Mouse (Mus musculus) midbrain, postnatal 0 days (tissue): ENCODE data around the gene Aig1. TPM values are rescaled to one million over a fixed set of nuclear protein-coding genes. Genes with fewer than 3 reads are reported as not detected.

Experiments used
- ATAC-seq: fragments of 200-750 bp; cut with Nextera tagmentation; 2 replicates; pipeline ENCODE4 v1.8.0; 2017; ENCODE audit warnings: moderate number of reproducible peaks, mild to moderate bottlenecking, moderate TSS enrichment, moderate library complexity; ENCODE audit not compliant: low FRiP score
- DNase-seq: peaks from one replicate; pipeline ENCODE4 v3.0.0-alpha.2; 2015; ENCODE audit warnings: low spot score
- H3K27ac ChIP-seq: fragments of 300-500 bp; sonication (generic); 2 replicates; pipeline ENCODE4 v1.5.1; 2014; ENCODE audit warnings: low read depth, mild to moderate bottlenecking, low read length, mixed read lengths
- H3K27me3 ChIP-seq: fragments of 300-500 bp; sonication (generic); 2 replicates; pipeline ENCODE4 v1.6.1; 2014; ENCODE audit warnings: low read length, control low read depth, mixed read lengths; ENCODE audit not compliant: insufficient read depth
- H3K36me3 ChIP-seq: fragments of 300-500 bp; sonication (generic); 2 replicates; pipeline ENCODE4 v1.6.1; 2014; ENCODE audit warnings: low read length, control low read depth, mixed read lengths; ENCODE audit not compliant: insufficient read depth
- H3K4me1 ChIP-seq: fragments of 300-500 bp; sonication (generic); 2 replicates; pipeline ENCODE4 v1.6.1; 2014; ENCODE audit warnings: mild to moderate bottlenecking, control low read depth, antibody characterized with exemption, low read length, mixed read lengths; ENCODE audit not compliant: insufficient read depth
- H3K4me2 ChIP-seq: fragments of 300-500 bp; sonication (generic); 2 replicates; pipeline ENCODE4 v1.6.1; 2014; ENCODE audit warnings: low read depth, mild to moderate bottlenecking, low read length, mixed read lengths; ENCODE audit not compliant: poor library complexity, severe bottlenecking
- H3K4me3 ChIP-seq: fragments of 300-500 bp; sonication (generic); 2 replicates; pipeline ENCODE4 v1.5.1; 2014; ENCODE audit warnings: low read depth, mild to moderate bottlenecking, low read length, moderate library complexity
- H3K9ac ChIP-seq: fragments of 300-500 bp; sonication (generic); replicated peaks from 2 replicates; pipeline ENCODE4 v1.6.1; 2014; ENCODE audit warnings: mild to moderate bottlenecking, low read length, moderate library complexity, mixed read lengths; ENCODE audit not compliant: poor library complexity, severe bottlenecking
- H3K9me3 ChIP-seq: fragments of 300-500 bp; sonication (generic); 2 replicates; pipeline ENCODE4 v1.6.1; 2016; ENCODE audit warnings: low read length, control low read depth
- CTCF ChIP-seq: IDR thresholded peaks from 2 replicates; pipeline ENCODE4 v1.5.1; 2016; ENCODE audit warnings: antibody characterized with exemption, mild to moderate bottlenecking
- WGBS: fragments of 180-500 bp; shearing (Covaris S2); extraction: QIAGEN DNeasy Blood & Tissue Kit; methylation state at CpG from one replicate; pipeline ENCODE4 v1.1.7; 2014; 5-methylcytosine and 5-hydroxymethylcytosine counted together
- polyA plus RNA-seq: library from polyadenylated mRNA; unstranded; fragments of >200 nt; fragmentation: Nextera tagmentation; extraction: Ambion mirVana; gene quantifications from 2 replicates; pipeline ENCODE4 v1.2.1, GENCODE M21; 2015
- total RNA-seq: library from RNA; depleted of rRNA; stranded (reverse); fragments of >200 nt; gene quantifications from 2 replicates; pipeline ENCODE4 v1.2.3, GENCODE M21; 2014

Gene Aig1
- total and polyA plus RNA-seq, 2 experiments from 2014 or later: 101 to 103 TPM

GRCm38 (mm10) chr10:13793458-13793857, 75.3 kb downstream of the Aig1 start:
- Histone ChIP-seq H3K27ac (no peak overlapping the region), H3K27me3 (no peaks in the 10 kb centered on the region), H3K36me3 (peaks cover 5% of the 10 kb centered on the region; the same call in 1 of the 2 replicates), H3K4me3 (no peak overlapping the region), H3K4me1 (no peaks in the 10 kb centered on the region), H3K9ac (no peak overlapping the region), H3K4me2 (no peak overlapping the region), H3K9me3 (no peaks in the 10 kb centered on the region)
- TF ChIP-seq CTCF: no peak
- no peak for ATAC-seq
- WGBS: 97% methylated on average over 1 of the region's 1 CpGs
- no peak for DNase-seq

GRCm38 (mm10) chr10:13792788-13793187, 76.0 kb downstream of the Aig1 start:
- ATAC-seq (no peak), DNase-seq (no peak)
- H3K4me1 ChIP-seq: no peaks in the 10 kb centered on the region
- no peak overlapping the region for H3K27ac ChIP-seq
- no peaks in the 10 kb centered on the region for H3K9me3 ChIP-seq
- H3K27me3 ChIP-seq: no peaks in the 10 kb centered on the region
- no peak overlapping the region for H3K4me3 ChIP-seq
- no peak for TF ChIP-seq CTCF
- peaks cover 8% of the 10 kb centered on the region; the same call in 1 of the 2 replicates for H3K36me3 ChIP-seq
- 91% methylated on average over 8 of the region's 8 CpGs for WGBS
- H3K9ac ChIP-seq: no peak overlapping the region
- no peak overlapping the region for H3K4me2 ChIP-seq

- H3K4me1 ChIP-seq: no peaks in the 10 kb centered on the region
- H3K4me2 ChIP-seq: no peak overlapping the region
- ATAC-seq (no peak), DNase-seq (no peak)
- WGBS: 92% methylated on average over 1 of the region's 1 CpGs
- H3K4me3 ChIP-seq: no peak overlapping the region
- no peak overlapping the region for H3K27ac ChIP-seq
- TF ChIP-seq CTCF: no peak
- peaks cover 6% of the 10 kb centered on the region; the same call in 1 of the 2 replicates for H3K36me3 ChIP-seq
- H3K9me3 ChIP-seq: no peaks in the 10 kb centered on the region
- no peak overlapping the region for H3K9ac ChIP-seq
- no peaks in the 10 kb centered on the region for H3K27me3 ChIP-seq
Observed at GRCm38 (mm10) chr10:13789604-13790003, 79.2 kb downstream of the Aig1 start.

GRCm38 (mm10) chr10:13788057-13788456, 80.7 kb downstream of the Aig1 start:
- H3K4me3 ChIP-seq: no peak overlapping the region
- no peak overlapping the region for H3K4me2 ChIP-seq
- H3K9me3 ChIP-seq: no peaks in the 10 kb centered on the region
- 93% methylated on average over 9 of the region's 9 CpGs for WGBS
- peaks cover 9% of the 10 kb centered on the region for H3K36me3 ChIP-seq
- ATAC-seq (no peak), DNase-seq (no peak)
- no peaks in the 10 kb centered on the region for H3K4me1 ChIP-seq
- no peak overlapping the region for H3K9ac ChIP-seq
- H3K27ac ChIP-seq: no peak overlapping the region
- H3K27me3 ChIP-seq: no peaks in the 10 kb centered on the region
- TF ChIP-seq CTCF: no peak

GRCm38 (mm10) chr10:13782774-13783173, 86.0 kb downstream of the Aig1 start:
- WGBS: 84% methylated on average over 5 of the region's 5 CpGs
- TF ChIP-seq CTCF: no peak
- no peak overlapping the region for H3K9ac ChIP-seq
- no peaks in the 10 kb centered on the region for H3K4me1 ChIP-seq
- H3K4me3 ChIP-seq: no peak overlapping the region
- no peaks in the 10 kb centered on the region for H3K27me3 ChIP-seq
- DNase-seq (no peak), ATAC-seq (no peak)
- no peak overlapping the region for H3K27ac ChIP-seq
- H3K4me2 ChIP-seq: no peak overlapping the region
- H3K9me3 ChIP-seq: no peaks in the 10 kb centered on the region
- peaks cover 7% of the 10 kb centered on the region for H3K36me3 ChIP-seq

GRCm38 (mm10) chr10:13782235-13782757, 86.5 kb downstream of the Aig1 start:
- H3K4me2 ChIP-seq: no peak overlapping the region
- 84% methylated on average over 10 of the region's 10 CpGs for WGBS
- no peaks in the 10 kb centered on the region for H3K9me3 ChIP-seq
- ATAC-seq: no peak
- peaks cover 6% of the 10 kb centered on the region for H3K36me3 ChIP-seq
- no peaks in the 10 kb centered on the region for H3K4me1 ChIP-seq
- no peak overlapping the region for H3K9ac ChIP-seq
- no peaks in the 10 kb centered on the region for H3K27me3 ChIP-seq
- H3K4me3 ChIP-seq: no peak overlapping the region
- DNase-seq: no peak
- TF ChIP-seq CTCF: no peak
- no peak overlapping the region for H3K27ac ChIP-seq
